Mouse (Mus musculus): Measurements from ENCODE around the gene Anks1. TPM values are rescaled to one million over a fixed set of nuclear protein-coding genes. Genes with fewer than 3 reads are reported as not detected.

The Anks1 gene
- total RNA-seq, 1 experiment from 2014 or later, result 40.5 TPM

- ATAC-seq (replicated peaks; ENCODE audit: low read depth, poor library complexity, severe bottlenecking), result peak; percentile 81
Measured at GRCm38 (mm10) chr17:27989807-27990542, 80.9 kb downstream of the Anks1 start.

- ATAC-seq (replicated peaks; ENCODE audit: low read depth, poor library complexity, severe bottlenecking), result peak; percentile 31; the same call in 1 of the 2 replicates
Measured at GRCm38 (mm10) chr17:27994001-27994944, 85.2 kb downstream of the Anks1 start.

DNA sequence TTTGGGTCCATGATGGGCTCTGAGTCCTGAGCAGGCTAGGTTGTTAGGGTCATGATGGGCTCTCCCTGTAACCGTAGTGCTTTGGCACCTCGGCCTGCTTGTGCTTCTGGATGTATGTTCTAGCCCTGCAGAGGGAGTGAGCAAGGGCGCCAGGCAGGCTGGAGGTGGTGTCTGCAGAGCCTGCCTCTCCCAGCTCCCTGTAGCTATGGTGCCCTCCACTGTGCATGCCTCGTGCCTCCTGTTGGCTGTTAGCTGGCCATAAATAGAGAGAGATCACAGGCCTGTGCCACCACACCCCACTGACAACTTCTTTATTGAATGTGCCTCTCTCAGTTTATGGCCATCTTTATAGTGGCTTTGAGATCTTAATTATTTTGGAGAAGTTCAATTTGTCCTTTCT, 87.2 kb downstream of the Anks1 start:
- ATAC-seq (replicated peaks; ENCODE audit: low read depth, poor library complexity, severe bottlenecking), result no peak

GRCm38 (mm10) chr17:27997212-27997611, 88.1 kb downstream of the Anks1 start:
- ATAC-seq (replicated peaks; ENCODE audit: low read depth, poor library complexity, severe bottlenecking), result no peak

- ATAC-seq (replicated peaks; ENCODE audit: low read depth, poor library complexity, severe bottlenecking), result 0 out of 2 replicates have a peak, but pooled peaks have one; percentile 16
Measured at GRCm38 (mm10) chr17:27999683-28000273, 90.7 kb downstream of the Anks1 start.

GRCm38 (mm10) chr17:28000389-28000788, 91.3 kb downstream of the Anks1 start:
- ATAC-seq (replicated peaks; ENCODE audit: low read depth, poor library complexity, severe bottlenecking), result no peak

DNA sequence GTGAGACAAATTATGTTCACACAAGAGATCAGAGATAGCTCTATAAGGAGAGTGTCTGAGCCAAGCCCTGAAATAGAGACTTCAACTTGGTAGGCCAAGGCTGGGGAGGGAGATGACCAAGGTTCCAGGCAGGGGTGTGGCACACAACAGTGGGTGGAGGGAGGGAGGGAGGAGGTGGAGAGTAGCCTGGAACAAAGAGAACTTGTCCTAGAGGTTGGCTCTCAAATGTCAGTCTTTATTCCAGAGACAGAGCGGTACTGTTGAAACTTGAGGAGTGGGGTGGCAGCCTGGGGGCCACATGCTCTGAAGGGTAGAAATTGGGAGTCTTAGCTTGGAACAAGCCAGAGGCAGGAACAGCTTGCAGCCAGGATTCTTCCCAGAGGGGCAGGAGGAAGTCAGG, 91.7 kb downstream of the Anks1 start:
- no peak for ATAC-seq (replicated peaks; ENCODE audit: low read depth, poor library complexity, severe bottlenecking)

DNA sequence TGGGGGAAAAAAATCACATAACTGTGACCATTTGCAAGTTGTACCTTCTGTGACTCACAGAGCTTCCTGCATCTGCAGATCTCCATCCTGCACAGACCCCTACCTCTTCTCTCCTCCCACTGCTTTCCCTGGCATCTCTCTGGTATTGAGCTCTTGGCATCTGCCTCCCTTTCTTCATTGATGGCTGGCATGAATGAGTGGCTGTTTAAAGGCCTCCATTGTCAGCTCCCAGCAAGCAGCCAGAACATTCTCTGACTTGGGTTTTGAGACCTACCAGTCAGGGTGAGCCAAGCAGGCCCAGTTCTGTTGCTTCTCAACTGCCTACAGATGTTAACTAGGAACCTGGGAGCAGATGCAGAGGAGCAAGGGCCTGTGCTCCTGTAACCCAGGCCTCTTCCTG, 96.3 kb downstream of the Anks1 start:
- no peak for ATAC-seq (replicated peaks; ENCODE audit: low read depth, poor library complexity, severe bottlenecking)

GRCm38 (mm10) chr17:28006208-28006607, 97.1 kb downstream of the Anks1 start:
- ATAC-seq (replicated peaks; ENCODE audit: low read depth, poor library complexity, severe bottlenecking), result no peak

DNA sequence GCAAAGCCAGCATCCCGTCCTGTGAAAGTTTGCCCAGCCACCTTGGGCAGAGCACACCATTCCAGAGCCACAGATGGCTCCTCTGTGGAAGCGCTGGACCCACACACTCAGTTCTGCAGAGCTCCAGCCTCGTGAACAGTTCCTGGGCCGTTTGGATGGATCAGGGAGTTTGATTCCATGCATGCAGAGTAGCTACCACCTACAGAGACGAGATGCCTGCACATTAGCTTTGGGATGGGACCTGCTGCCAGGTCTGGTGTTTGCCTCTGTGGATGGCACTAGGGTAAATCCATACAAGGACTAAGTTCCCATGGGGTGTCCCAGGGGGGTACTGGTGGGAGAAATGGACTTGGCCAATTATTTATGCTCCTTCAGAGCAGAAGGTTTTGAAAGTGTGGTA, 97.5 kb downstream of the Anks1 start:
- no peak for ATAC-seq (replicated peaks; ENCODE audit: low read depth, poor library complexity, severe bottlenecking)

GRCm38 (mm10) chr17:28007179-28007811, 98.2 kb downstream of the Anks1 start:
- peak; percentile 65 for ATAC-seq (replicated peaks; ENCODE audit: low read depth, poor library complexity, severe bottlenecking)

DNA sequence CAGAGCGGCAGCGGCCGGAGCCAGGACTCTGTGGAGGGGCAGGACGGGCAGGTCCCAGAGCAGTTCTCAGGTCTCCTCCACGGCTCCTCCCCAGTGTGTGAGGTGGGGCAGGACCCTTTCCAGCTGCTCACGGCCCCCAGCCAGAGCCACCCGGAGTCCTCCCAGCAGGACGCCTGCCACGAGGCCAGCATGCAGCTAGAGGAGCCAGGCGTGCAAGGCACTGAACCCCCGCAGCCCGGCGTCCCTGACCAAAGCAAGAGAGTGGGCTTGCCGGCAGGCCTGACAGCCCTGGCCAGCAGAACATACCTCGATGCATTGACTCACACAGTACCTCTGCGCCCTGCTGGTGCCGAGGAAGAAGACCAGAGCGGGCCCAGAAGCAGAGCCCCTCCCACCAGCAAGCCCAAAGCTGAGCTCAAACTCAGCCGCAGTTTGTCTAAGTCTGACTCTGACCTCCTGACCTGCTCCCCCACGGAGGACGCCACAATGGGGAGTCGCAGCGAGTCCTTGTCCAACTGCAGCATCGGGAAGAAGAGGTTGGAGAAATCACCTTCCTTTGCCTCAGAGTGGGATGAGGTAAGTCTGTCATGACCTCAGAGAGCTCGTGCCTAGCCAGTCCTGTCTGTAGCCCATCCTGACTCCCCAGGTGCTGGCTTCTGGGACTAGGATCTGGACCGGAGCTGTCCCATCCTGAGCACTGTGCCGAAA, 98.9 kb downstream of the Anks1 start:
- peak; percentile 23 for ATAC-seq (replicated peaks; ENCODE audit: low read depth, poor library complexity, severe bottlenecking)

DNA sequence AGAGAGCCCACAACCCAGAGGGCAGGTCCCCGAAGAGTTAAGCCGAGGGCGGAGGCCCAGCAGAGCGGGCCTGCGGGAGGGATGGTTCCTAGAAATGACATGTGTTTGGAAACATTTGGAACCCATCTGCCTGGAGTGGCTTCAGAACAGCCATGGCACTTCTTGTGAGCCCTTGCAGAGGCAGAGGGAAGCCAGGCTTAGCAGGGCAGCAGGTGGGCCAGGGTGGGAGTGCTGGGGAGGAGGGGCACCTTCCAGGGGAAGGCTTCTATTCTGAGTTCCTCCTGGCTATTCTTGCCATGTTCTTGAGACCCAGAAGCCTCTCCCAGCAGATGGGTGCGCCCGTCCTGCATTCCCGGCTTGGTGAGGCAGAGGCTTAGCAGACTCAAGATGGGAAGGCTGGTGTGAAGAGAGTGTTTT, 99.5 kb downstream of the Anks1 start:
- no peak for ATAC-seq (replicated peaks; ENCODE audit: low read depth, poor library complexity, severe bottlenecking)

DNA sequence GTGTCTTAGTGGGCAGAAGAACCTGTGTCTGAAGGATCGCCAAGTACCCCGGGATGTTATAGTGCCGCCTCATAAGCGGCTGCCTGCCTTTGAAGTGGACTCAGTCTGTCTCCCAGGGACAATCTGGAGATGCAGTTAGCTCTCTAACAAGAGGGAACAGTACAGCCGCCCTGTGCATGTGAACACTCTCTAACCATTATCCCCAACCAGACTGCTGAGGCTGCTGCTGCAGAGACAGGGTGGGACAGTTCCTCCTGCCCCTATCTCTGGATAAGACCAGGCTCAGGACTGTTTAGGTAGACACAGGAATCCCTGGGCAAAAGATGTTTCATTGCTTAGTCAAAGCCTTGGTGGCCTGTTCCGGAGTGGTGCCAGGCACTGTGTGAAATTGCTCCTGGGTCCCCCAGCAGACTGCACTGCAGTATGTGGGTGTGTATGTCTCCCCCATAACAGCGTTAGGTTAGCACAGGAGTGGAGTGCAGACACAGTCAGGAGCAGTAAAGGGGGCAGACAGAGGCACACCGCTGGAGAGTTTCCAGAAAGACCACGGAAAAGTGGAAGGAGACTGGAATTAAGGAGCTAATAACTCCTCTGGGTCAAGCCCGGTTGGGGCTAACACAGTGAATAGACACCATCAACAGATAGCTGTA, 100.1 kb downstream of the Anks1 start:
- no peak for ATAC-seq (replicated peaks; ENCODE audit: low read depth, poor library complexity, severe bottlenecking)

DNA sequence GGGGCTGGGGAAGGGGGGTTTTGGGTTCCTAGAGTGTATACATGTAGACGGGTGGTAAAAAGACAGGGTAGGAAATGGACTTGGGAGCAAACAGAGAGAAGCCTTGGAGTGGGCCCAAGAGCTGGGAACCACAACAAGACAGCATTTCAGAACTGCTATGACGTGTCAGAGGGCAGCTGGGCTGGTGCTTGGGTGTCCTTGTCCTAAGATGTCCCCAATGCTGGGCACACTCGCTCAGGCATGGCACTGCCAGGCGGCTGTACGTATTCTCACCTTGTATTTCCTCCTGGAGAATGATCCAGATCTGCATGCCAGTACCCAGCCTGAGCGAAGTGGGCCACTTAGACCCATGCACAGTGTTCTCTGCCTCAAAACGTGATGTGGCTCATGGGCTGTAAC, 100.6 kb downstream of the Anks1 start:
- ATAC-seq (replicated peaks; ENCODE audit: low read depth, poor library complexity, severe bottlenecking), result no peak

- ATAC-seq (replicated peaks; ENCODE audit: low read depth, poor library complexity, severe bottlenecking), result no peak
Measured at GRCm38 (mm10) chr17:28010925-28011324, 101.8 kb downstream of the Anks1 start.

DNA sequence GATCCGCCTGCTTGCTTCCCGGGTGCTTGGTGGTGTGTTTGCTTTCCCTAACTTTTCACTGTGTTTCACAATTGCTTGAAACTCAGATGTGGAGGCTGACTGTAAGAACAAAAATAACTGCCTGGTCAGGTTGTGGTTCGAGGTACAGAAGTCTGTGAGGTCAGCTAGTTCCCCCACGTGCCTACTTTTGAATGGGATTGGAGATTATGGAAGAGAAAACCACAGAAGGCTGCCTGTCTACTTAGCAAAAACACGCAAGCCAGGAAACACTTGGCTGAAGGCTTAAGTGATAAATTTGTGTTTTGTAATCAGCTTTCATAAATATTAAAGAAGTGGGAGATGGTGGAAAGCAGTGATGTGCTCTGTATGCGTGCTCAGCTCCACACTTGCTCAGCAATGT, 103.7 kb downstream of the Anks1 start:
- peak; percentile 26 for ATAC-seq (replicated peaks; ENCODE audit: low read depth, poor library complexity, severe bottlenecking)

GRCm38 (mm10) chr17:28013259-28013875, 104.3 kb downstream of the Anks1 start:
- peak; percentile 57 for ATAC-seq (replicated peaks; ENCODE audit: low read depth, poor library complexity, severe bottlenecking)

GRCm38 (mm10) chr17:28014449-28014848, 105.3 kb downstream of the Anks1 start:
- no peak for ATAC-seq (replicated peaks; ENCODE audit: low read depth, poor library complexity, severe bottlenecking)

Measured in common myeloid progenitor, adult 5-6 weeks (primary cell).